Mouse (Mus musculus): ENCODE measurements around the gene Sin3b. TPM values are rescaled to one million over a fixed set of nuclear protein-coding genes. Genes with fewer than 3 reads are reported as not detected.

Sin3b gene
- 45.4 and 47.6 TPM in 2 replicates for polyA plus RNA-seq (2012; rRNA removed)

DNA sequence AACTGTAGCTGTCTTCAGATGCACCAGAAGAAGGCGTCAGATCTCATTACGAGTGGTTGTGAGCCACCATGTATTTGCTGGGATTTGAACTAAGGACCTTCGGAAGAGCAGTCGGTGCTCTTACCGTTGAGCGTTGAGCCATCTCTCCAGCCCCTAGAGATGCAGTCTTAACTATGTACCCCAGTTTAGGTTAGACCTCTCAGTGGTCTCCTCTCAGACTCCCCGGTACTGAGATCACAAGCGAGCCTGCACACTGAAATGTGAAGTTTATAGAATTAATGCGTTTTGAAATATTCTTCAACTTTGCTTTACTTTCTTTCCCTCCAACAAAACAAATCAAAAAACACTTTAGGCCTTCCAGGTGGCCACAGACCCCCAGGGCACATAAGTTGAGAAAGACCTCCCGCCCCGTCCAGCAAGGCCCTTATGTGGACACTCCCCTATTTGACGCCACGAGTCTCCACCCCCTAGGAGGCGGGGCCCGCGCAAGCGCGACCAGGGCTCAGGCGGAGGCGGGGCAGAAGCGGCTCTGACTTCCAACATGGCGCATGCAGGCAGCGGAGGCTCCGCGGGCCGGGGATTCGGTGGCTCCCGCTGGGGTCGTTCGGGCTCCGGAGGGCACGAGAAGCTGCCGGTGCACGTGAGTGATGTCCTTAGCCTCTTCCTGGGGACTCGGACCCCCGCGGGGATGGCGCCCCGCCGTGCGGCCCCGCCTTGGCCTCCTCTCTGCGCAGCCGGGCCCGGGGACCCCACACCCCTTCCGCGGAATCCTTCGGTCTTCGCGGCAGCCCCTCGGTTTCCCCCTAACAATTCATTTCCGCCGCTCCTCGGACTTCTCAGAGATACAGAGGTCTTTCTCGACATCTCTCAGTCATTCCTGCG is at the start of gene Sin3b:
Gene Sin3b (plus strand): TSS at position 517 of the 882 bp plus-strand sequence.

DNA sequence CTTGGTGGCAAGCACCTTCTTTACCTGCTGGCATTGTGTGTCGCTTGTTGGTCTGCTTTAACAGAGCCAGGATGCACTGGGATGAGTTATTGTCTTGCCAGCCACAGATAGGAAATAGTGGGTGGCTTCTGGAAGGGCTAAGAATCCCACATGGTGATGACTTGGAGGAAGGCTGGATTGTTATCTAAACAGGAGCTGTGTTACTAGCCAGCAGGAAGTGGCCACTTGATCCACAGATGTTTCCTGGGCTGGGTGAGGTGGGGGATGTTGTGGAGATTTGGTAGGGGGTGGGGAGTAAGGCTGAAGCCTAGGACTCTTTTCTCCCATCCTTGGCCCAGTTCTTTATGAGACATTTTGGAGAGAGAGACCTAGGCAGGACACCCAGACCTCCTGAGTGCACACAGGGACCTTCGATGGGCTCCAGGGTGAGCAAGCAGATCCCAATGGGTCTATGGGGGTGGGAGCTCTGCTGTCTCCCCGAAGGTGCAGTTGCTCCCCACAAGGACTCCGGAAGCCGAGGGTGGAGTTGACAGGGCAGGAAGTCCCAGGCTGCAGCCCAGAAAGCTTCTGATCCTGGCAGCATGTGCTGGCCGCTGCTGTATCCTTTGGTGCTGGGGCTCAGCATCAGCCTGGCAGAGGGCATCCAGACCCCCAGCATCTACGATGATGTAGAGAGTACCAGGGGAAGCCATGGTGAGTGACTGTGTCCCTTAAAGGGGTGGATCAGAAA is 38.4 kb downstream of the Sin3b start, which contains the start of gene F2rl3:
Gene F2rl3 (plus strand): TSS at position 559 of the 730 bp plus-strand sequence.

Other genes with a start within 250 kb of the Sin3b start
- 18.8 and 22.3 TPM in 2 replicates for gene Cherp, start 248.1 kb upstream of the Sin3b start, polyA plus RNA-seq (2012; rRNA removed)
- gene Slc35e1, start 230.7 kb upstream of the Sin3b start, polyA plus RNA-seq (2012; rRNA removed): 27.9 and 31.7 TPM in 2 replicates
- gene Med26, start 175.0 kb upstream of the Sin3b start, polyA plus RNA-seq (2012; rRNA removed): 5.9 and 6.6 TPM in 2 replicates
- 13.7 and 17.9 TPM in 2 replicates for gene Smim7, start 152.2 kb upstream of the Sin3b start, polyA plus RNA-seq (2012; rRNA removed)
- gene Tmem38a, start 151.2 kb upstream of the Sin3b start, polyA plus RNA-seq (2012; rRNA removed): 23.7 and 28.3 TPM in 2 replicates
- 0.03 TPM in 1 of 2 replicates, not detected in the other for gene Nwd1, start 76.6 kb upstream of the Sin3b start, polyA plus RNA-seq (2012; rRNA removed)
- 3.5 and 3.7 TPM in 2 replicates for gene F2rl3, start 38.6 kb downstream of the Sin3b start, polyA plus RNA-seq (2012; rRNA removed)